Mouse (Mus musculus) spleen, adult 2 months (tissue): ENCODE measurements around the gene Tmem183a. TPM values are rescaled to one million over a fixed set of nuclear protein-coding genes. Genes with fewer than 3 reads are reported as not detected.
A peak's percentile ranks its signal among the peaks of the same experiment; 100 is the strongest.

ENCODE experiments used
- DNase-seq, 2 experiments: peaks; one replicate each; pipeline versions ENCODE4 v3.0.0 to v3.0.0-alpha.2; 2012 to 2021; ENCODE audit warnings: low spot score in 2 of 2, low read depth in 1 of 2
- H3K27ac ChIP-seq: fragments of 200-500 bp; 2 replicates; pipeline ENCODE4 v1.5.1; 2012; ENCODE audit warnings: low read length, inconsistent platforms; ENCODE audit not compliant: insufficient read depth
- H3K27me3 ChIP-seq: fragments of 200-500 bp; 2 replicates; pipeline ENCODE4 v1.6.1; 2012; ENCODE audit warnings: mild to moderate bottlenecking, moderate library complexity, low read length, inconsistent platforms; ENCODE audit not compliant: control insufficient read depth, insufficient read depth
- H3K36me3 ChIP-seq: fragments of 200-500 bp; 2 replicates; pipeline ENCODE4 v1.6.1; 2012; ENCODE audit warnings: mild to moderate bottlenecking, low read length, inconsistent platforms; ENCODE audit not compliant: control insufficient read depth, insufficient read depth
- H3K4me1 ChIP-seq: fragments of 200-500 bp; 2 replicates; pipeline ENCODE4 v1.6.1; 2011; ENCODE audit warnings: inconsistent platforms; ENCODE audit not compliant: control insufficient read depth, insufficient read depth, insufficient read length
- H3K4me3 ChIP-seq: fragments of 200-500 bp; 2 replicates; pipeline ENCODE4 v1.5.1; 2011; ENCODE audit warnings: mild to moderate bottlenecking, inconsistent platforms; ENCODE audit not compliant: insufficient read depth, insufficient read length; ENCODE audit errors: extremely low read depth
- CTCF ChIP-seq: fragments of 200-500 bp; IDR thresholded peaks from 2 replicates; pipeline ENCODE4 v1.5.1; 2011; ENCODE audit warnings: mild to moderate bottlenecking, inconsistent platforms; ENCODE audit not compliant: insufficient read depth, insufficient read length, insufficient replicate concordance; ENCODE audit errors: extremely low read depth
- POLR2A ChIP-seq: fragments of 200-500 bp; IDR thresholded peaks from 2 replicates; pipeline ENCODE4 v1.6.1; 2011; ENCODE audit warnings: low read depth, low read length, inconsistent platforms
- WGBS: fragments of 180-500 bp; shearing (Covaris S2); methylation state at CpG from one replicate; pipeline ENCODE4 v1.1.7; 2018; 5-methylcytosine and 5-hydroxymethylcytosine counted together
- polyA plus RNA-seq: library from polyadenylated mRNA; depleted of rRNA; stranded (reverse); fragments of >200 nt; gene quantifications from 2 replicates; pipeline ENCODE4 v1.2.3, GENCODE M21; 2012

The Tmem183a gene
- polyA plus RNA-seq, 1 experiment: 42.2 TPM

DNA sequence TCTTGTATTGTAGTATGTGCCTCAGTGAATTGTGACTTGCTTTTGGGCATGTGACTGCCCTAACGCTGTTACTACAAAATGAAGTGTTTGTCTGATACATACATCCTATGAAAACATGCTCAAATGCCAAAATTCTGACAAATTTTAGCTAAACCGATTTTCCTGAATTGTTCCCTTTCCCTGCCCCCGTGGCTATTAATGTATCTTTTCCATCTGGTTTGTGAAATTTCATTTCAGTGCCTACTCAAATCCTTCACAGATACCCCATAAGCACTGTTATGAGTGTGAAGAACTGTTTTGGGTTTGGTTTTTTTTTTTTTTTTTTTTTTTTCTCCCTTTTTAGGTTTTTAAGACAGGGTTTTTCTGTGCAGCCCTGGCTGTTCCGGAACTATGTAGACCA, 16.7 kb downstream of the Tmem183a start:
- WGBS: 94% methylated on average over 4 of the region's 4 CpGs

DNA sequence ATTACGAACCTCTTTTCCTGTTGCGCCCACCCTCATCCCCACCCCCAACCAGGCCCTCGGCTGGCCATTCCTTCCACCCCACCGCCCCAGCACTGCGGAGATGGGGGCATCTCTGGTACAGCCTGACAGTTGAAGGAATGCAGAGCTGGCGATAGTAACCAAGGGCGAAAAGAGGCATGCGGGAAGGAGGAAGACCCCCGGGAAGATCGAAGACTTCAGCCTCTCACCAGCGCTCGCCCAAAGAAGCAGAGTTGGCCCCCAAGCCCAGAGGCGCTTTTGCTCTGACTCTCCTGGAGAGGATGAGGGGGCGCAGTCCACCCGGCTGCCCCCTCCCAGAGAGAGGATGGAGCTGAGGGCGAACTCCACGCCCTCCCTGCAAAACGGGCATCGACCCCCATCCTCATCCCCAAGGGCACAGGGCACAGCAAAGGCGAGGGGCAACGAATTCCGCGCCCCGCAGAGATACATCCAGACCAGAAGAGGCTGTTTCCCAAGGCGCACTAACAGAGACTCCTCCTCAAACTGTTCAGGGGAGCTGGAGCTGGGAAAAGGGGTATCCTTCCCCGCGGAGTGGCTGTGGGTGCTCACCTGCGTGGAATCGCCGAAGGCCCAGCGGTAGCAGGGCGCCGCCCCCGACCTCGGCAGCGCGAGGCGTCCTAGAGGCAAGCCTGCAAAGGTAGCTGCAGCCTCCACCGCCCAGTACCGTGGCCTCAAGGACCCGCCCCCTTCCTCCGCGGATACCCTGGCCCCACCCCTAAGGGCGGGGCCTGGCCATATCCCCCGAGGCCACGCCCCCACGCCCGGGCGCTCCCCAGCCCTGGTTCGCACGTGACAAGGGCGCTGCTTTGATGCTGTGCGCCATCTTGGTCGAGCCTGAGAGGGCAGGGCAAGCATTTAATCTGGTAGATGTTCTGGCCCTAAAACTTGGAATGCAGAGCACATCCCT, 17.5 kb downstream of the Tmem183a start:
- Histone ChIP-seq H3K36me3 (peaks cover 10% of the 10 kb centered on the region; the same call in 1 of the 2 replicates), H3K4me3 (peak overlapping the region; percentile 2; the same call in 1 of the 2 replicates), H3K4me1 (peaks cover 6% of the 10 kb centered on the region; the same call in 1 of the 2 replicates), H3K27me3 (0 out of 2 replicates have a peak, but pooled peaks cover 1% of the 10 kb centered on the region), H3K27ac (no peak overlapping the region)
- DNase-seq: peak; percentile 31 to 46
- TF ChIP-seq POLR2A: no peak
- TF ChIP-seq CTCF: no peak
- WGBS: 17% methylated on average over 53 of the region's 54 CpGs

More for the DNA sequence above, 16.7 kb downstream of the Tmem183a start:
- Histone ChIP-seq H3K4me3 (no peak overlapping the region), H3K4me1 (peaks cover 6% of the 10 kb centered on the region; the same call in 1 of the 2 replicates), H3K27me3 (0 out of 2 replicates have a peak, but pooled peaks cover 1% of the 10 kb centered on the region), H3K27ac (no peak overlapping the region), H3K36me3 (peaks cover 14% of the 10 kb centered on the region)
- no peak for DNase-seq
- TF ChIP-seq CTCF (no peak), POLR2A (no peak)

DNA sequence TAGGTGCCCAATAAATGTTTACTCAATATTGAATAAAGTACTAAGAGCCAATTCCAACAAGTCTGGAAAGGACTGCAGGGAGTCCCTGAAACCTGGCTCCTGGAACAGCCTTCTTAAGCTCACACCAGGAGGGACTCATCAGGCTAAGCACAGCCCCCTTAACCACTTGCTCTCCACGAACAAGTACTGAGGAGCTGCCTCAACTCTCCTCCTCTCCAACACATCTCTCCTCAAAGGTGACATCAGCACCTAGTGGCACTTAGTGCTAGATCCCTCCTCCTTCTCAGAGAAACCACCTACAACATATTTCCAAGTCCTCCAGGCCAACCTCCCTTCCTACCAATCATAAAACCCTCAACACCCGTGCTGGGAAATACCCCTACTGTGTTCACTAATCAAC, 18.2 kb downstream of the Tmem183a start:
- DNase-seq: no peak
- Histone ChIP-seq H3K4me3 (no peak overlapping the region), H3K27ac (no peak overlapping the region), H3K27me3 (0 out of 2 replicates have a peak, but pooled peaks cover 1% of the 10 kb centered on the region), H3K36me3 (peaks cover 8% of the 10 kb centered on the region; the same call in 1 of the 2 replicates), H3K4me1 (peaks cover 6% of the 10 kb centered on the region; the same call in 1 of the 2 replicates)
- WGBS: 52% methylated on average over 2 of the region's 2 CpGs
- TF ChIP-seq CTCF (no peak), POLR2A (no peak)

DNA sequence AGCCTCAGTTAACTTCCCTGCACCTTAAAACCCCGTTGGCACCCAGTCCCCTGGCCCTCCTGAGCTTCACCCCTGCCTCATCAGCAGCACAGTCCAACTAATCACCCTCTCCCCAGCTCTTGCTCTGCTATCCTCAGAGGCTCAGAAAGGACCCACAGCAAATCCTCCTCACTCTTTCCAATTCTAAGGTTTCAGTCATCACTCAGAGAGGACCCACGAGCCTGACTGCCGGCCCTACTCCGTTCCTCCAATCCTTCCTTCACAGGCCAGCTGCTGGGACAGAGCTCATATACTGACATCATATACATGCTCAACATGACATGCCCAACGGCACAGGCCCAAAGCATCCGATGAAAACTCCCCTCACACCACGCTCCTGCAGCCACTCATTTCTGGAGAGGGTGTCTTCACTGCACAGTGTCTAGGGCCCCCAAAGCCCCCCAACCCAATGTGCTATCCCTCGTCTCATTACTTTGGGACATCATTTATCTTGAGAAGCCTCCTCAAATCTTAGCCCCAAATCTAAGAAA, 18.9 kb downstream of the Tmem183a start:
- Histone ChIP-seq H3K4me1 (peaks cover 6% of the 10 kb centered on the region; the same call in 1 of the 2 replicates), H3K4me3 (no peak overlapping the region), H3K27ac (no peak overlapping the region), H3K36me3 (peaks cover 6% of the 10 kb centered on the region; the same call in 1 of the 2 replicates), H3K27me3 (0 out of 2 replicates have a peak, but pooled peaks cover 1% of the 10 kb centered on the region)
- DNase-seq: no peak
- TF ChIP-seq CTCF (no peak), POLR2A (no peak)
- WGBS: 90% methylated on average over 8 of the region's 8 CpGs

DNA sequence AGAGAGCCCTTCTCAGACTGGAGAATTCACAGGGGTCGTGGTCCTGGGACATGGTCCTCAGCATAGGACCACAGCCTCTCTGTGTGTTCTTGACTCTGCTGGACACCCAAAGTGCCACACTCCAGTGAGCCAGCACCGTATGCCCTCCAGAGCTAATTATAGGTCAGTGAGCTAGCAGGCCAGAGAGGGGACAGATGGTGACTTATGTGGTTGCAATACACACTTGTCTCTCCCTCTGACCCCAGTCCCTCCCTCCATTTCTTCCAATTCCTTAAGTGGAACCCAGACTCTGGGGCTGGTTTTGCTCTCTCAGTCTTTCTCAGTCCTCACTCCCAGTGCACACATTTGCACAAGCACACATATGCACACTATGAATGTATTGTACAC, 19.5 kb downstream of the Tmem183a start:
- Histone ChIP-seq H3K36me3 (peaks cover 5% of the 10 kb centered on the region; the same call in 1 of the 2 replicates), H3K27me3 (0 out of 2 replicates have a peak, but pooled peaks cover 1% of the 10 kb centered on the region), H3K4me3 (no peak overlapping the region), H3K27ac (no peak overlapping the region), H3K4me1 (peaks cover 6% of the 10 kb centered on the region; the same call in 1 of the 2 replicates)
- 81% methylated on average over 2 of the region's 2 CpGs for WGBS
- DNase-seq: no peak
- no peak for TF ChIP-seq POLR2A
- TF ChIP-seq CTCF: no peak

DNA sequence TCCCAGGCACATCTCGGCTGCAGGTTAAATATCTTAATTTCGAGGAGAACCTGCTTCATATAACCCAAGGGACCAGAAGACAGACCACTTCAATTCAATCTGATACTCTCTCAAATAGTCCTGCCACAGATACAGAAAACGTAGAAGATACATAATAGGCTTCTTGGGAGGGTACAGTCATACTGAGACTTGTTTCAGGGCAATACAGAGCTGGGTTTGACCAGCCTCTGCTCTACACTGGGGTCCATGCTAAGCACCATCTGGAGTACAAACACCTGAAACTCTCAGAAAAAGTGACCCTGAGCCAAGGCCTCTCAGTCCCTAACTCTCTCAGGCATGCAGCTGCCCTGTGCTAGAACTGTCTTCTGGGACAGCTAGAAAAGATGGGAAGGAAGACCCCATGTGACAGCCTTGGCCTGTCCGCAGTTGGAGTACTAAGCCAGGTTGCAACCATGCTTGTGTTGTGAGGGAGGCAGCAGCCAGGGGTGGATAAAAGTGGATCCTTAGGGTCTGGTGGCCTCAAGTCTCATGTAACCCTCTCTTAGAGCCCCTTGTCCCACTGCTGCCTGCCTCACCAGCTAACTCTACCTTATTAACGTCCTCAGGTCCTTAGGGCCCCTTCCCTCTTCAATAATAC, 20.0 kb downstream of the Tmem183a start:
- TF ChIP-seq CTCF (no peak), POLR2A (no peak)
- Histone ChIP-seq H3K4me1 (peaks cover 6% of the 10 kb centered on the region; the same call in 1 of the 2 replicates), H3K27ac (no peak overlapping the region), H3K4me3 (no peak overlapping the region), H3K36me3 (peaks cover 4% of the 10 kb centered on the region; the same call in 1 of the 2 replicates), H3K27me3 (0 out of 2 replicates have a peak, but pooled peaks cover 1% of the 10 kb centered on the region)
- WGBS: 87% methylated on average over 5 of the region's 5 CpGs
- no peak for DNase-seq
